Mouse (Mus musculus) hindbrain, embryonic 11.5 days (tissue): ENCODE data around the gene BC003965. TPM values are rescaled to one million over a fixed set of nuclear protein-coding genes. Genes with fewer than 3 reads are reported as not detected.
"Not testable (repeated sequence)": the region's sequence is repeated elsewhere in the genome, so short reads cannot be mapped to it uniquely, and the experiment has no call there.

ENCODE experiments used
- ATAC-seq: fragments of 200-750 bp; cut with Nextera tagmentation; 2 replicates; pipeline ENCODE4 v1.8.0; 2017; ENCODE audit warnings: mild to moderate bottlenecking, moderate TSS enrichment, moderate library complexity; ENCODE audit not compliant: low FRiP score
- DNase-seq: peaks from one replicate; pipeline ENCODE4 v3.0.0-alpha.2; 2015; ENCODE audit warnings: low spot score
- H3K27ac ChIP-seq: fragments of 300-500 bp; sonication (generic); 2 replicates; pipeline ENCODE4 v1.5.1; 2014; ENCODE audit warnings: mild to moderate bottlenecking, low read depth, low read length
- H3K27me3 ChIP-seq: fragments of 300-500 bp; sonication (generic); 2 replicates; pipeline ENCODE4 v1.6.1; 2014; ENCODE audit warnings: mild to moderate bottlenecking, low read length, moderate library complexity, mixed read lengths; ENCODE audit not compliant: control insufficient read depth, insufficient read depth
- H3K36me3 ChIP-seq: fragments of 300-500 bp; sonication (generic); 2 replicates; pipeline ENCODE4 v1.6.1; 2014; ENCODE audit warnings: mild to moderate bottlenecking, low read length, moderate library complexity, mixed read lengths; ENCODE audit not compliant: control insufficient read depth, insufficient read depth
- H3K4me1 ChIP-seq: fragments of 300-500 bp; sonication (generic); replicated peaks from 2 replicates; pipeline ENCODE4 v1.6.1; 2014; ENCODE audit warnings: low read length, mixed read lengths; ENCODE audit not compliant: control insufficient read depth, insufficient read depth
- H3K4me2 ChIP-seq: fragments of 300-500 bp; sonication (generic); replicated peaks from 2 replicates; pipeline ENCODE4 v1.6.1; 2014; ENCODE audit warnings: mild to moderate bottlenecking, low read depth, low read length
- H3K4me3 ChIP-seq: fragments of 300-500 bp; sonication (generic); 2 replicates; pipeline ENCODE4 v1.5.1; 2014; ENCODE audit warnings: low read depth, low read length
- H3K9ac ChIP-seq: fragments of 300-500 bp; sonication (generic); 2 replicates; pipeline ENCODE4 v1.6.1; 2014; ENCODE audit warnings: low read depth, low read length
- H3K9me3 ChIP-seq: fragments of 300-500 bp; sonication (generic); 2 replicates; pipeline ENCODE4 v1.6.1; 2016; ENCODE audit warnings: low read length; ENCODE audit not compliant: control insufficient read depth
- WGBS: fragments of 180-500 bp; shearing (Covaris S2); extraction: QIAGEN DNeasy Blood & Tissue Kit; methylation state at CpG from one replicate; pipeline ENCODE4 v1.1.7; 2014; 5-methylcytosine and 5-hydroxymethylcytosine counted together
- polyA plus RNA-seq: library from polyadenylated mRNA; unstranded; fragments of >200 nt; fragmentation: Nextera tagmentation; extraction: Ambion mirVana; gene quantifications from 2 replicates; pipeline ENCODE4 v1.2.1, GENCODE M21; 2014

BC003965 gene
- polyA plus RNA-seq, 1 experiment from 2014 or later = 36.4 TPM

GRCm38 (mm10) chr17:25222504-25222940, 38.2 kb downstream of the BC003965 start:
- H3K9me3 ChIP-seq, H3K27ac ChIP-seq, H3K9ac ChIP-seq, H3K36me3 ChIP-seq, H3K27me3 ChIP-seq, H3K4me1 ChIP-seq, DNase-seq: not testable (repeated sequence)
- 13% methylated on average over 14 of the region's 28 CpGs for WGBS
- peak; percentile 80 for ATAC-seq
- peak overlapping the region; percentile 33; the same call in 1 of the 2 replicates for H3K4me3 ChIP-seq
- peak overlapping the region; percentile 52 for H3K4me2 ChIP-seq

GRCm38 (mm10) chr17:25222951-25223601, 38.7 kb downstream of the BC003965 start:
- Histone ChIP-seq H3K4me2 (no peak overlapping the region), H3K4me1 (no peaks in the 10 kb centered on the region), H3K9ac (no peak overlapping the region), H3K36me3 (no peaks in the 10 kb centered on the region), H3K27me3 (no peaks in the 10 kb centered on the region), H3K9me3 (no peaks in the 10 kb centered on the region), H3K4me3 (no peak overlapping the region), H3K27ac (no peak overlapping the region)
- no peak for DNase-seq
- ATAC-seq = no peak
- WGBS = 50% methylated on average over 6 of the region's 6 CpGs

DNA sequence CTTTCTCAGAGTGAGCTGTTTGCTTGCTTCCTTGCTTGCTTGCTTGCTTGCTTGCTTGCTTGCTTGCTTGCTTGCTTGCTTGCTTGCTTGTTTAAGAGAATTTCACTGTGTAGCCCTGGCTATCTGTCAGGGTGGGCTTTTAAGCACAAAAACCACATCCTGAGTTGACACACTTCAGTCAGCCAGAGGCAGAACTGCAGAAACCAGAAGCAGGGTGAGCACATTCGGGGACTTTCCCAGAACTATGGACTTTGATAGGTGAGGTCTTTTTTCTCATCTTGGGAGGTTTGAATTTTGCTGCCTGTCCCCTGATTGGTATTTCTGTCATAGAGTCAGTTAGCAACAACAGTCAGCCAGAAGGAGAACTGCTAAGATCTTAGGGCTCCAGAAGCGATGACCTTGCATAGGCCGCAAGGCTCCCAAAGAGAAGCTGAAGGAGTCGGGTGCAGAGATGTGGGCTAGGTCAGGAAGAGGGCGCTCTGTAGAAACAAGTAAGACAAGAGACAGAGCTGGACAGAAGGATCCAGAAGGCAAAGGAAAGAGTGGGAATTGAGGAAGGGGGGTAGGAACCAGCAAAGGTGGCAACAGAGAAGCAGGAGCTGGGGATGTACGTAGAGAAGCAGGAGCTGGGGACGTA, 40.4 kb downstream of the BC003965 start:
- no peak for ATAC-seq
- H3K4me3 ChIP-seq = no peak overlapping the region
- no peak overlapping the region for H3K27ac ChIP-seq
- no peak overlapping the region for H3K9ac ChIP-seq
- WGBS = 87% methylated on average over 7 of the region's 7 CpGs
- H3K36me3 ChIP-seq = no peaks in the 10 kb centered on the region
- H3K4me1 ChIP-seq = no peaks in the 10 kb centered on the region
- H3K9me3 ChIP-seq = no peaks in the 10 kb centered on the region
- no peak overlapping the region for H3K4me2 ChIP-seq
- H3K27me3 ChIP-seq = no peaks in the 10 kb centered on the region
- DNase-seq = no peak

DNA sequence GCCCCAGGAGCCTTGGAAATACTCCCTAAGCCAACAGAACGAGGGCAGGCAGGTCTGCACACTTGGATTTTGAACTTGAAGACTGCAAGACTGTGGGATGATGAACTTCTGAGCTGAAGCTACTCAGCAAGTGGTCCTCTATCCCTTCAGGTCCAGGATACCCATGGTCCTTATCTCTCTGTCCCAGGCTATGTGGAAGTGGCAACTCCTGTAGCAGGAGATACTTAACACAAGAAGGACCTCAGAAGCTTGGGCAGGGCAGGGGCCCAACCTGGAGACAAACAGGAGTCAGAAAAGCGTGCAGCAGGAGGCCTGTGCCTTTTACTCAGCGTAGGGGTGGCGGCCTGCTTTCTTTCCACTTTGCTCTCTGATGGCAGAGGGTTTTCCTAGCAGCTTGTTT, 41.3 kb downstream of the BC003965 start:
- no peak for ATAC-seq
- H3K4me3 ChIP-seq = no peak overlapping the region
- no peak for DNase-seq

GRCm38 (mm10) chr17:25227991-25228390, 43.6 kb downstream of the BC003965 start:
- DNase-seq = no peak
- ATAC-seq = no peak
- H3K4me1 ChIP-seq = no peaks in the 10 kb centered on the region
- no peak overlapping the region for H3K4me3 ChIP-seq
- no peaks in the 10 kb centered on the region for H3K36me3 ChIP-seq
- 86% methylated on average over 5 of the region's 5 CpGs for WGBS
- H3K27me3 ChIP-seq = no peaks in the 10 kb centered on the region
- no peak overlapping the region for H3K27ac ChIP-seq
- H3K9ac ChIP-seq = no peak overlapping the region
- no peak overlapping the region for H3K4me2 ChIP-seq
- no peaks in the 10 kb centered on the region for H3K9me3 ChIP-seq

More for the DNA sequence above, 41.3 kb downstream of the BC003965 start:
- Histone ChIP-seq H3K36me3 (no peaks in the 10 kb centered on the region), H3K27ac (no peak overlapping the region), H3K9ac (no peak overlapping the region), H3K4me2 (no peak overlapping the region), H3K9me3 (no peaks in the 10 kb centered on the region), H3K4me1 (no peaks in the 10 kb centered on the region), H3K27me3 (no peaks in the 10 kb centered on the region)
- 85% methylated on average over 4 of the region's 4 CpGs for whole genome bisulfite sequencing

- H3K9ac ChIP-seq, ATAC-seq, H3K27ac ChIP-seq, H3K9me3 ChIP-seq, H3K4me3 ChIP-seq, H3K4me2 ChIP-seq, H3K27me3 ChIP-seq, DNase-seq, H3K4me1 ChIP-seq, H3K36me3 ChIP-seq: not testable (repeated sequence)
- WGBS = 86% methylated on average over 12 of the region's 17 CpGs
Measured at GRCm38 (mm10) chr17:25230014-25230655, 45.8 kb downstream of the BC003965 start.

DNA sequence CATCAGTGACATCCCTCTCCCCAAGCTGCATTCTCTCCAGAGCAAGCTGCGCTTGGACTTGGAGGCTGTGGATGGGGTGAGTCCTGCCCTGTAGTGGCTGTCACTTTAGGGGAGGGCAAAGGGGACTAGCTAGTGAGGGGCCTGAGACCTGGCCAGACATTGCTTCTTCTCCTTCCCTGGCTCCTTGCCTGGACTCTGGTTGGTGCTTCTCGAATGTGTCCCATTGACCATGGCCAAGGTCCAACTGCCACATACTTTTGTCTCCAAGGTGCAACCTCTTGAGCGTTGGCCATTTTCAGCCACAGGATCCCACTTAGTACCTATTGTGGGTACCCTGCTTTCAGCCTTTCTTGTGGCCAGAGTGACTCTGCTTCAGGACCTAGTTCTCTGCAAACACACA, 46.3 kb downstream of the BC003965 start:
- H3K4me1 ChIP-seq = no peaks in the 10 kb centered on the region
- no peak overlapping the region for H3K4me2 ChIP-seq
- 93% methylated on average over 3 of the region's 3 CpGs for WGBS
- DNase-seq (no peak), ATAC-seq (no peak)
- no peak overlapping the region for H3K4me3 ChIP-seq
- H3K9me3 ChIP-seq = no peaks in the 10 kb centered on the region
- no peak overlapping the region for H3K27ac ChIP-seq
- H3K9ac ChIP-seq = no peak overlapping the region
- H3K27me3 ChIP-seq = no peaks in the 10 kb centered on the region
- 0 out of 2 replicates have a peak, but pooled peaks cover 4% of the 10 kb centered on the region for H3K36me3 ChIP-seq

DNA sequence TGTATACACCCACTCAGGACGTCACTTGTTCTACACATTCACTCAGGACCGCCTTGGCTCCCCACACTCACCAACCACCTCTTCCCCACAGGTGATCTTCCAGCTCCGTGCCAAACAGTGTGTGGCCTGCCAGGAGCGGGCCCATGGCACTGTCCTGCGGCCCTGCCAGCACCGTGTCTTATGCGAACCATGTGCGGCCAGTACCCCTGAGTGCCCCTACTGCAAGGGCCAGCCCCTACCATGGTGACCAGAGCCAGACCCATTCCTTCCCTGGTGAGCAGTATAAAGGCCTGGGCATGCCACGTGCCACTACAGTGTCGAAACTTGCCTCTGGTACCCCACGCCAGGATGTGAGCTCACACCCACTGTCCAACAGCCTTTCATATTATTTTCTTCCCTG, 47.3 kb downstream of the BC003965 start:
- H3K27me3 ChIP-seq, ATAC-seq: not testable (repeated sequence)
- WGBS = 89% methylated on average over 5 of the region's 11 CpGs

More for the DNA sequence above, 47.3 kb downstream of the BC003965 start:
- not testable (repeated sequence) for H3K9me3 ChIP-seq, H3K27ac ChIP-seq, H3K36me3 ChIP-seq, DNase-seq, H3K4me1 ChIP-seq, H3K9ac ChIP-seq, H3K4me3 ChIP-seq, H3K4me2 ChIP-seq
